Mouse (Mus musculus): Measurements from ENCODE around the gene Ankrd52. TPM values are rescaled to one million over a fixed set of nuclear protein-coding genes. Genes with fewer than 3 reads are reported as not detected.

Ankrd52 gene
- total and polyA plus RNA-seq, 3 experiments: 29.2 to 47.5 (median 41.8) TPM

- intact Hi-C loops (cut with DNase I): no loop called here
- no peaks in the 10 kb centered on the region for H3K79me2 ChIP-seq (replicated peaks; ENCODE audit: control insufficient read depth, insufficient read depth, low read length)
- no peaks in the 10 kb centered on the region for H3K27me3 ChIP-seq (ENCODE audit: control insufficient read depth, insufficient read depth, low read length)
- H3K9ac ChIP-seq (ENCODE audit: low read depth, low read length): no peak overlapping the region
- H3K27ac ChIP-seq: no peak overlapping the region
- H3K4me1 ChIP-seq (ENCODE audit: control insufficient read depth, insufficient read depth, low read length): peaks cover 3% of the 10 kb centered on the region
- no peaks in the 10 kb centered on the region; the same call in 1 of the 2 replicates for H3K36me3 ChIP-seq (ENCODE audit: control insufficient read depth, insufficient read depth, low read length)
- WGBS: 85% methylated on average over 14 of the region's 14 CpGs
- no peak overlapping the region for H3K4me3 ChIP-seq
- no peak for DNase-seq
- TF ChIP-seq POLR2A (IDR thresholded peaks at IDR 0.05; ENCODE audit: insufficient read depth, low read depth, low read length) (no peak), CTCF (IDR thresholded peaks at IDR 0.05) (no peak), EP300 (IDR thresholded peaks at IDR 0.05; ENCODE audit: insufficient read depth, low read depth, low read length) (no peak)
These were observed 12.0 kb downstream of the Ankrd52 start for GRCm38 (mm10) chr10:128388941-128389340.

DNA sequence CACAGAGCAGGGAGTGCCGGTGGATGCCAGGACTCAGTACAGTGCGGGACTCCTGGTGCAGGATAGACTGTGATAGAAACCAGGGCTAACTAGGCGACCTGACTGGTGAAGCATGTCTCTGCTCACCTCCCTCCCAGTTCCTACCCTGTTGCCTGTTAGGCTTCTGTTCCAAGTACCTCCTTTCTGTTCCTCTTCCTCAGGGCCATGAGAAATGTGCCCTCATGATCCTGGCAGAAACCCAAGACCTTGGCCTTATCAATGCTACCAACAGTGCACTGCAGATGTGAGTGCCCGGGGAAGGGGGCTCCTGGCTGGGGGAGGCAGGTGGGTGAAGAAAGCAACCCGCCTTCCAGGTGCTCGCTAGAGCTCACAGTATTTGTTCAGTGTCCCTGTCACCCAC is 12.7 kb downstream of the Ankrd52 start:
- peaks cover 3% of the 10 kb centered on the region for H3K4me1 ChIP-seq (ENCODE audit: control insufficient read depth, insufficient read depth, low read length)
- no peak overlapping the region for H3K4me3 ChIP-seq
- no peaks in the 10 kb centered on the region; the same call in 1 of the 2 replicates for H3K36me3 ChIP-seq (ENCODE audit: control insufficient read depth, insufficient read depth, low read length)
- intact Hi-C loops (cut with DNase I): no loop called here
- H3K79me2 ChIP-seq (replicated peaks; ENCODE audit: control insufficient read depth, insufficient read depth, low read length): no peaks in the 10 kb centered on the region
- 51% methylated on average over 6 of the region's 6 CpGs for WGBS
- no peak overlapping the region for H3K9ac ChIP-seq (ENCODE audit: low read depth, low read length)
- TF ChIP-seq POLR2A (IDR thresholded peaks at IDR 0.05; ENCODE audit: insufficient read depth, low read depth, low read length): no peak
- TF ChIP-seq CTCF (IDR thresholded peaks at IDR 0.05): no peak
- TF ChIP-seq EP300 (IDR thresholded peaks at IDR 0.05; ENCODE audit: insufficient read depth, low read depth, low read length): no peak
- DNase-seq: no peak
- H3K27ac ChIP-seq: no peak overlapping the region
- H3K27me3 ChIP-seq (ENCODE audit: control insufficient read depth, insufficient read depth, low read length): no peaks in the 10 kb centered on the region

DNA sequence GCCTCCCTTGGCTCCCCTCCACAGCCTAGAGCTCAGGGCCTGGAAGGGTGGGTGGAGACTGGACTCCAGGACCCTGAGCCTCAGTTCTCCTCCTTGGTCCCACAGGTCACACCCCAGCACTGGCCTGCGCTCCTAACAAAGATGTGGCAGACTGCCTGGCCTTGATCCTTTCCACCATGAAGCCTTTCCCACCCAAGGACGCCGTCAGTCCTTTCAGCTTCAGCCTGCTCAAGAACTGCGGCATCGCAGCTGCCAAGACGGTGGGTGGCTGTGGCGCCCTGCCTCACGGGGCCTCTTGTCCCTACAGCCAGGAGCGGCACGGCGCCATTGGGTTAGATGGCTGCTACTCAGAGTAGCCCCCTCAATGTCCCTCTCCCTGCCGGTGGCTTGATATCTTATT is 13.5 kb downstream of the Ankrd52 start:
- peaks cover 3% of the 10 kb centered on the region for H3K4me1 ChIP-seq (ENCODE audit: control insufficient read depth, insufficient read depth, low read length)
- no peak overlapping the region for H3K9ac ChIP-seq (ENCODE audit: low read depth, low read length)
- DNase-seq: no peak
- 91% methylated on average over 12 of the region's 12 CpGs for WGBS
- no peak overlapping the region for H3K4me3 ChIP-seq
- intact Hi-C loops (cut with DNase I): no loop called here
- H3K36me3 ChIP-seq (ENCODE audit: control insufficient read depth, insufficient read depth, low read length): no peaks in the 10 kb centered on the region; the same call in 1 of the 2 replicates
- TF ChIP-seq POLR2A (IDR thresholded peaks at IDR 0.05; ENCODE audit: insufficient read depth, low read depth, low read length): no peak
- TF ChIP-seq CTCF (IDR thresholded peaks at IDR 0.05): no peak
- TF ChIP-seq EP300 (IDR thresholded peaks at IDR 0.05; ENCODE audit: insufficient read depth, low read depth, low read length): no peak
- H3K27ac ChIP-seq: no peak overlapping the region
- H3K27me3 ChIP-seq (ENCODE audit: control insufficient read depth, insufficient read depth, low read length): no peaks in the 10 kb centered on the region
- no peaks in the 10 kb centered on the region for H3K79me2 ChIP-seq (replicated peaks; ENCODE audit: control insufficient read depth, insufficient read depth, low read length)

DNA sequence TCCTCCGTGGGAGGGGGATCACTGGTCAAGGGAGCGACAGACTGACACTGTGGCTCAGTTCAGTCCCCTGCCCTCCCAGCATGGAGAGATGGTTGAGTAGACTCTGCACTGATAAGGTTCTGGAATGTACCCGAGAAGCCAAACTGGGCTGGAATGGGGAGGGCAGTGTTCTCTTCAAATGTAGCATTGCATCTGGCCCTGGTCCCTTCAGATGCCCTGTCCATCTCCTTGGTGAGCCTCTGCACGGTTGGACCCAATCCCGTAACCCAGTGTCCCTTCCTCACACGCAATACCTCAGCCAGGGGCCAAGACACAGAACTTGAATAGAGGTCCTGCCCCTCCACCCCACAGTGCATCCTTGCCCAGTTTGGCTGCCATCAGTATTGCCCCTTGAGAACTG is 14.9 kb downstream of the Ankrd52 start:
- TF ChIP-seq EP300 (IDR thresholded peaks at IDR 0.05; ENCODE audit: insufficient read depth, low read depth, low read length): 0 out of 2 replicates have a peak, but pooled peaks have one; percentile 47
- TF ChIP-seq CTCF (IDR thresholded peaks at IDR 0.05): no peak
- no peak for TF ChIP-seq POLR2A (IDR thresholded peaks at IDR 0.05; ENCODE audit: insufficient read depth, low read depth, low read length)
- H3K4me1 ChIP-seq (ENCODE audit: control insufficient read depth, insufficient read depth, low read length): peaks cover 3% of the 10 kb centered on the region
- H3K27ac ChIP-seq: no peak overlapping the region
- H3K79me2 ChIP-seq (replicated peaks; ENCODE audit: control insufficient read depth, insufficient read depth, low read length): no peaks in the 10 kb centered on the region
- peak in 1 of 2 experiments; percentile 62 for DNase-seq
- intact Hi-C loops (cut with DNase I): no loop called here
- WGBS: 48% methylated on average over 6 of the region's 6 CpGs
- no peak overlapping the region for H3K9ac ChIP-seq (ENCODE audit: low read depth, low read length)
- no peaks in the 10 kb centered on the region; the same call in 1 of the 2 replicates for H3K36me3 ChIP-seq (ENCODE audit: control insufficient read depth, insufficient read depth, low read length)
- H3K4me3 ChIP-seq: no peak overlapping the region
- no peaks in the 10 kb centered on the region for H3K27me3 ChIP-seq (ENCODE audit: control insufficient read depth, insufficient read depth, low read length)

GRCm38 (mm10) chr10:128396017-128396673 is 19.2 kb downstream of the Ankrd52 start:
- intact Hi-C loops (cut with DNase I): no loop called here

GRCm38 (mm10) chr10:128396716-128397264 is 19.9 kb downstream of the Ankrd52 start:
- no peaks in the 10 kb centered on the region for H3K79me2 ChIP-seq (replicated peaks; ENCODE audit: control insufficient read depth, insufficient read depth, low read length)

More at GRCm38 (mm10) chr10:128396017-128396673, 19.2 kb downstream of the Ankrd52 start:
- DNase-seq: no peak
- WGBS: 47% methylated on average over 11 of the region's 11 CpGs
- Histone ChIP-seq H3K27ac (no peak overlapping the region), H3K4me1 (ENCODE audit: control insufficient read depth, insufficient read depth, low read length) (peaks cover 1% of the 10 kb centered on the region; the same call in 1 of the 2 replicates), H3K36me3 (ENCODE audit: control insufficient read depth, insufficient read depth, low read length) (no peaks in the 10 kb centered on the region; the same call in 1 of the 2 replicates), H3K27me3 (ENCODE audit: control insufficient read depth, insufficient read depth, low read length) (no peaks in the 10 kb centered on the region), H3K4me3 (no peak overlapping the region), H3K79me2 (replicated peaks; ENCODE audit: control insufficient read depth, insufficient read depth, low read length) (no peaks in the 10 kb centered on the region), H3K9ac (ENCODE audit: low read depth, low read length) (no peak overlapping the region)
- TF ChIP-seq POLR2A (IDR thresholded peaks at IDR 0.05; ENCODE audit: insufficient read depth, low read depth, low read length): no peak

More at GRCm38 (mm10) chr10:128396716-128397264, 19.9 kb downstream of the Ankrd52 start:
- intact Hi-C loops (cut with DNase I): no loop called here
- peaks cover 1% of the 10 kb centered on the region; the same call in 1 of the 2 replicates for H3K4me1 ChIP-seq (ENCODE audit: control insufficient read depth, insufficient read depth, low read length)
- H3K9ac ChIP-seq (ENCODE audit: low read depth, low read length): no peak overlapping the region
- DNase-seq: no peak
- WGBS: 57% methylated on average over 10 of the region's 10 CpGs
- no peak for TF ChIP-seq CTCF (IDR thresholded peaks at IDR 0.05)
- no peaks in the 10 kb centered on the region; the same call in 1 of the 2 replicates for H3K36me3 ChIP-seq (ENCODE audit: control insufficient read depth, insufficient read depth, low read length)
- no peaks in the 10 kb centered on the region for H3K27me3 ChIP-seq (ENCODE audit: control insufficient read depth, insufficient read depth, low read length)
- no peak overlapping the region for H3K27ac ChIP-seq
- H3K4me3 ChIP-seq: no peak overlapping the region

All from heart, adult 2 months (tissue).